Mouse (Mus musculus): ENCODE measurements around the gene Kcnn4.

The Kcnn4 gene

DNA sequence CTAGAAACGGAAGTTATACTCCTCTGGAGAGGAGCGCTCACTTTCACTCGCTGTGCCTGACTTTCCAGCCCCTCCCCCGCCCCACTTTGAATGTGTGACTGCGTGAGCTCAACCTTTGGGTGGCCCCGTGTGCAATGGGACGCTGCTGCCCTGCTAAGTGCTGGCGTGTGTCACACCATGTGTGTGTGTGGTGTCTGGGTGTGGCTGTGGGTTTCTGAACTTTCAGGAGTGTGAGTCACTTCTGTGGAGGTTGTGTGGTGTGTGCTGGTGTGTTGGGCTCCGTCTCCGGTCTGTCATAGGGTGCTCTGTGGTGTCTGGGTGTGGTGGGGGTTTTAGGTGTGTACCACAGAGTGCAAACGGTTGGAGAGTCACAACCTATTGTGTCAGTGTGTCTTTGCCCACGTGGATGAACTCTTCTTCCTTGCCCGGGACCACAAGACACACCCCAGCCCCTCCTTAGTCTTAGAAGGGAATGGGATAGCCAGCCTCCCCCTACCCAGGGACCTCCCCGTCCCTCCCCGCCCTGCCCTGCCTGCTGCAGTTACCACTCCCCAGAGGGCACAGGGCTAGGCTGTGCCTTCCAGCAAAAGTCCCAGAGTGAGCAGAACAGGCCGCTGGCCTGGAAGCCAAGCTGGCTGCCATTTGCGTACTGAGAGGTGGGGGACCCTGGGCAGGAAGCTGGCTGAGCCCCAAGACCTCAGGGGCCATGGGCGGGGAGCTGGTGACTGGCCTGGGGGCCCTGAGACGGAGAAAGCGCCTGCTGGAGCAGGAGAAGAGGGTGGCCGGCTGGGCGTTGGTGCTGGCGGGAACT, at the start of gene Kcnn4:
TSS of gene Kcnn4 (plus strand) at position 533 of the 811 bp plus-strand sequence.
- no peak for DNase-seq (ENCODE audit: low spot score in 2 of 2)

DNA sequence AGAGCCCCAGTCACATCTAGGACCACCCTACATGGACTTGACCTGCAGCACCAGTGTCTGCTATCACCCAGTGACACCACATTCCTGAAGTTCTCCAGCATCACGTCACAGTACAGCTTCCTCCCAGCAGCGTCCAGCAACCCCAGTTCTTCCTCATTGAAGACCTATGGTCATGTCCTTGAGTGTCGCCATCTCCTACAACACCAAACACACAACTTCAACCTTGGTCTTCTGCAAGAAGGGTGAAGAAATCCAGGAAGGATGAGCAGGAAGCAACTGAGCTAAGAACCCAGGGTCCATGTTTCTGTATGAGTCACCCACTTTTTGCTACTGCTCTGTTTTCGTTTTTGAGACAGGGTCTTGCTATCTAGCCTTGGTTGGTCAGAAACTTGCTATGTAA, 47.5 kb upstream of the Kcnn4 start:
- DNase-seq (ENCODE audit: low spot score in 2 of 2): no peak

DNA sequence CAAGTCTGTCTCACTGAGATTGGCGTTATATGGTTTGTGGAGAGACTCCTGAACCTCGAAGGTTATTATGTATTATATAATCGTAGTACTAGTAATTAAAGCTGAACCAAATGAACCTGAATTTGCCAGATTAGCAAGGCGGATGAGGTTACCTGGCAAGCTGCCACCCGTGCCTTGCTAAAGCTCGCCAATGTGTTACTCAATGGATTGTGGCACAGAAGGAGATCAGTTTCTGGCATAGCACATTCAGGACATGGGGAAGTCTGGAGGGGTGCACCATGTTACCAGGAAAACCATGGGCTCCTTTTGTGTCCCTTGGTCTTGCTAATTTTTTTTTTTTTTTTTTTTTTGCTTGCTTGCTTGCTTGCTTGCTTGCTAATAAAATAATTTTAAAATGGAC, 44.9 kb upstream of the Kcnn4 start:
- no peak for DNase-seq (ENCODE audit: low spot score in 2 of 2)

DNA sequence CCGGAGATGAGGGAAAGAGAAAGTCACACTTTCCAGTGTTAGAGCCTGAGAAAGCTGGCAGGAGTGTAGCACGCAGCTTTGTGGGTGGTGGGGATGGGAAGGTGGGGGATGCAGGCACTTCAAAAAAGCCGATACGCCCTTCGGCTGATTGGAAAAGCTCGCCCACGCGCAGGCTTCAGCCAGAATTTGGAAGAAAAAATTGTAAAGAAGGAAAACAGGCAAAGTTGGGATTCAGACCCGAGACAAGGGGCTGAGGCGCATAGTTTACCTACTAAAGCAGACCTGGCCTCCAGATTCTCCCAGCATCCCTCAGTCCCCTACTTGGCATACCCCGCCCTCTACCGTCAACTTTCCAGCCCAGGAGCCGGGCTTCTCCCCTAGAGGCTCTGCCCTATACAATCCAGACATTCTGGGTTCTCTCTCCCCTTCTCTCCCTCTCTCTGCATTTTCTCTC, 44.4 kb upstream of the Kcnn4 start:
- DNase-seq (ENCODE audit: low spot score in 2 of 2): no peak

DNA sequence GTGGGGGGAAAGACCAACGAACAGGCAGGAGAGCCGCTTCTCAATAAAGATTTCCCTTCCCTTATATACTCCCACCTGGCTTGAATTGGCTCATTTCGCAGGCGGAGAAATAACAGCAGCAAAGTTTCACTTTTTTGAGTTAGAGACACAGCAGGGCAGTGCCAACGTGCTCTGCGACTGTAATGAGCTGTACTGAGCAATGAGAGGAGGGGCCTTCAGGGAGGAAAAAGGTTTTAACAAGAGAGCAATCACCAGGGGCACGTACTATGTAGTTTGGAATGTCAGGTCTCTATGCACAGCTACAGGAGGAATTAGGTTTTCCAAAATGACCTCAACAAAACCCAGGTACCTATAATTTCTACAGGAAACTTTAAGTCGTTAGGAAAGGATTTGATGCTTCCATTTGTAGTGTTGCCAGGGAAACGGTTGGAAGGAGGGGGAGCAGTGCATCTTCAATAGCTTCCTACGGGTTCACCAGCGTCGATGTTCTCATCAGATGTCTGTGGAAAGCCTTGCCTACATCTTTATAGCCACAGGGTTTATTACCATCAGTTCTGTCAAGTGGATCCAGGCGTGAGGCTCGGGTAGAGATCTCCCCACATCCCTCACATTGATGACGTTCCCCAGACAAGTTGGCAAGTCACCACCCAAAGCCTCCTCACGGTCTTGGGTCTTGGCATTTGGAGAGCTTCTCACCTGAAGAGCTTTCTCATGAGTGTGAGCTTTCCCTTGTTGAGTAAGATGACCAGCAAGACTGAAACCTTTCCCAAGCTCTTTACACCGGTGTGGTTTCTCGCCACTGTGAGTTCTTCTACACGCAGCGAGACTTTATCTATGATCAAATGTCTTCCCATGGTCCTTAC, 43.6 kb upstream of the Kcnn4 start:
- DNase-seq (ENCODE audit: low spot score in 2 of 2): no peak

DNA sequence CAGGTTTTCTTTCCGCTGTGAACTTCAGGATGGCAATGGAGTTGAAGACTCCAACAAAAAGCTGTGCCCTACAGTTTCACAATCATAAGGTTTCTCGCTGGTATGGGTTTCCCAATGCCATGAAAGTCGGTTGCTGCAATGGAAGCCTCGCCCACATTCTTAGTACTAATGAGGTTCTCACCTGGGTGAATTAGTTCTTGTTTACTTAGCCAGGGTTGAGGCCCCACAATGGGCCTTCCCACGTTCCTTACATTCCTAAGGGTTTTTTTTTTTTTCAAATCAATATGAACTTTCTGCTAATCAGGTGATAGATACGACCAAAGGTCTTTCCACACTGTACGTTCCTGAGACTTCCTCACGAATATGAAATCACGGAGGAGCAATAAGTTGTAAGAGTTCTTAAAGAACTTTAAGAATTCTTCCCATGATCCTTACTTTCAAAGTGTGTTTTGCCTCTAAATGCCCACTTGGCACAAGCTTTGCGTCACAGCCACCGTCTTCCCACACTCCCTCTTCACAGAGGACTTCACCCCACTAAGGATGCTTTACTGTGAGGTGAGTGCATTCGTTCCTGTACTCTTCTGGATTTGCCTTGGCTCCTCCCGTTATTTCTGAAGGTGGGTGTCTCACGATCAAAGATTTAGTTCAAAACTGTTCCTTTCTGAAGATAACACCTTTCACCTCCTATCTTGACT, 42.6 kb upstream of the Kcnn4 start:
- DNase-seq (ENCODE audit: low spot score in 2 of 2): no peak

DNA sequence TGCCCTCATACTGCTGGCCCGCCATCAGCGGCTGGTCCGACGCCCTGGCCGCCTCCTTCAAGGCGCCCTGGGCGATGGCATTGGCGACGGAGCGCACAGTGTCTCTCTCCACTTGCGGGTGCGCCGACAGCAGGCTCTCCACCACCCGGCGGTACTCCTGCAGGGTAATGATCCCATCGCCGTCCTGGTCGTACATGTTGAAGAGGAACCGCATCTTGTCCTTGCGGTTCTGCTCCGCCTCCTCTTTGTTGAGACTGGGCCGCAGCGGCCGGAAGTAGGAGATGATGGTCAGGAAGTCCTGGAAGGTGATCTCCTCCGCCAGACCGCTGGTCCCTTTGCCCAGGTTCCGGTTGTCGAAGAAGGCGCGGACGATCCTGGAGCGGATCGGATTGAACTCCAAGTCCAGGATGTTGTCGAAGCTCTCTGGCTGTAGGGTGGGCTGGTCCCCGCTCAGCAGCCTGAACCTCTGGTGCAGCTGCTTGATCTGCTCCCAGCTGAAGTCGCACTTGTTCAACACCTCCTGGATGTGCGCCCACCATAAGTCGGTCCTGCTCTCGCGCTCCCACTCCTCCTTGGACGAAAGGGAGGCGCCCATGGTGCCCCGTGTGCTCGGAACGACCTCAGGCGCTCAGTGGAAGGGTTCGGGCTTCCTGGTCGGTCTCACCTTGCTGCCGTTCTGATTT, 36.6 kb upstream of the Kcnn4 start, which contains the start of gene Tescl:
TSS of gene Tescl (minus strand) at position 633 of the 683 bp plus-strand sequence.
- DNase-seq (ENCODE audit: low spot score in 2 of 2): no peak

DNA sequence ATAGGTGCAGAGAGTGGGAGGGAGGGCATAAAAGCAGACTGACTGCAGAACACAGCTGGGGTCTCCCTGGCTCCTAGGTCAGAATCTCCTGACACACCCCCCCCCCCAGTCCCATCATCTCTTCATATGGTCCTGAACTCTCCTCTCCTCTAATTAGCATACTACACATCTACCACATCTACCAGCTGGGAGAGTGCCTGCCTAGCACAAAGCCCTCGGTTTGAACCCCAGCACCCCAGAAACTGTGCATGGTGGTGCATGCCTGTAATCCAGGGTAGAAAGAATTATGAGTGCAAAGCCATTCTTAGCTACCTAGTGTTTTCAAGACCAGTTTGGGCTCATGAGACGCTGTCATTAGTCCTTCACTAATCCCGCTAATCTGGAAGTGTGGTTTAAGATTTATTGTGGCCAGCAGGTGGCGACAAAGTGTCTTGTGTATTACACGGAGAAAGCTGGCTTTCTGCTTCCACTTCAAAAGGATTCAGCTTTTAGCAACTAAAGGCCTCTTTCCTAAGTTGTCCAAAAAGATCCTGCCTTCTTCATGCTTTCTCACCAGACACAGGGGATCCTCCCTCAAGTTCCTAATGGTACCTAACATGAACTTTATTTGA, 34.3 kb upstream of the Kcnn4 start:
- DNase-seq (ENCODE audit: low spot score in 2 of 2): peak in 1 of 2 experiments; percentile 75

DNA sequence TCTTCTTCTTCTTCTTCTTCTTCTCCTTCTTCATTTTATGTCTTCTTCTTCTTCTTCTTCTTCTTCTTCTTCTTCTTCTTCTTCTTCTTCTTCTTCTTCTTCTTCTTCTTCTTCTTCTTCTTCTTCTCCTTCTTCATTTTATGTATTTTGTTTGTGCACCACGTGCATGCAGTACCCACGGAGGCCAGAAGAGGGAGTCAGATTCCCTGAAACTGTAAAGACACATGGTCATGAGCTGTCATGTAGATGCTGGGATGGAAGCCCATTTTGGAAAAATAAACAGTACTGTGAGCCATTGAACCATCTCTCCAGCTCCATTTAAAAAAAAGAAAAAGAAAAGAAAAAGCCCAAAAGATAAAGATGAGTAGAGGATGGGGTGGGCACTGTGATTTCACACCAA, 31.8 kb upstream of the Kcnn4 start:
- DNase-seq (ENCODE audit: low spot score in 2 of 2): no peak

DNA sequence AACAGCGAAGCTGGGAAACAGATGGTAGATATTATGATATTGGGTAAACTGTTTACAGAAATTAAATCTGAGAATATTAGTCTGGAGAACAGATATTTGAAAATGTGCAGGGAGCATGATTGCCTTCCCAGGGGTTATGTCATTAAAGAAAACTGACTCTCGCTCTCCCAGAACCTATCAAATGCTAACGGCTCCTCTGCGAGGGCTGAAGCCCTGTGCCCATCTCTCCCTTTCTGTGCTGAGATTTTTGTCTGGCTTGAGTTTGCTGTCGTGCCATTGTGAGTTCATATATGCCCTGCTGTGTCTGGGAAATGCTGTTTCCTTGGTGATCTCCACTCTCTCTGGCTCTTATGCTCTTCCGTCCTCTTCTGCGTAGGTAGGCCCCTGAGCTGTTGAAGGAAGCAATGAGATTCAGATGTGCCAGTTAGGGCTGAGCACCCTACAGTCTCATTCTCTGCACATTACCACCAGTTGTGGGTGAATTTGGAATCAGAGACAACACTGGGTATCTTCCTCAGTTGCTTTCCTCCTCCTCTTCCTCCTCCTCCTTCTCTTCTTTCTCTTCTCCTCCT, 26.3 kb upstream of the Kcnn4 start:
- DNase-seq (ENCODE audit: low spot score in 2 of 2): no peak

DNA sequence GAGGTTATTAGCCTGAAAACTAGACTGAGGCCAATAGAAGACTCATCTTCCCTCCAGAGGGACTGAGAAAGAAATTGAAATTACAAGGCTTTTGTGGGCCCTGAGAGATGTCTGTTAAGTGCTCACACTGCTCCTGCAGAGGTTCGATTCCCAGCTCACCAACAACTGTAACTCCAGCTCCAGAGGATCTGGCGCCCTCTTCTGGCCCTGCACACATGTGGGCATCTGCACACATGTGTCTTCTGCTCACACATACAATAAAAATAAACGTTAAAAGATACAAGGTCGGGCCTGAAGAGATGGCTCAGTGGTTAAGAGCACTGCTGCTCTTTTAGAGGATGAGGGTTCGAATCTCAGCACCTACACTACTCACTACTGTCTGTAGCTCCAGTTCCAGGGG, 23.6 kb upstream of the Kcnn4 start:
- DNase-seq (ENCODE audit: low spot score in 2 of 2): no peak

DNA sequence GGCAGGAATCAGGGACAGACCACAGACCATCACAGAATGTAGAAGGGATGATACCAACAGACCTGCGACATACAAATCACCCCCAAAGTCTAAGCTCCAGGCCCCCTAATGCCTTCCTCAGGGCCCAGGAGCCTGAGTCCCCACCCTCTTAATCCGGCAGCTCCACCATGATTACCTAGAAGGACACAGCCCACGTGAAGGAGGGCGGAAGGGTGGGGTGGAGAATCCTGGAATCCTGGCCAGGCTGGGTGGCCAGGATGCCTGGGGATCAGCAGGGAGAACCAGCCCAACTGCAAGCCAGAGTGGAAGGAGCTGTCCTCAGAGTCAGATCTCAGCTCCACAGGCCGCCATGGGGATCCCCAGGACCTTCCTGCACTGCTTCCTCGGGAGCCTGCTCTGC, 21.2 kb upstream of the Kcnn4 start, which contains the start of gene Lypd5:
TSS of gene Lypd5 (plus strand) at position 301 of the 400 bp plus-strand sequence.
- no peak for DNase-seq (ENCODE audit: low spot score in 2 of 2)

DNA sequence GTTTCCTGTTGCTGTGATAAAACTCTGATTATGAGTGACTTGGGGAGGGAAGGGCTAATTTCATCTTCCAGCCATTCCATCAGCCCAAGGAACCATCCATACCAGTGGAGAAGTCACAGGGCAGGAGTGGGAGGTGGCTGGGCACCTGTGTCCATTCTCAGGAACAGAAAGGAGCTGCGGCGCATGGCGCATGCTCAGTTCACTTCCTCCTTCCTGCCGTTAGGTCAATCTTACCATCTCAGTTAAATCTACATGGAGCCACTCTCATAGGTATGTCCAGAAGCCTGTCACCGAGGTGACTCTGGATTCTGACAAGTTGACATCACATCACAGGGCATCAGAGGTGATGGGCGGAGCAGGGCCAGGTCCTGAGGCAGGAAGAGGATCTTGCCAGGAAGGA, 14.4 kb upstream of the Kcnn4 start:
- no peak for DNase-seq (ENCODE audit: low spot score in 2 of 2)

DNA sequence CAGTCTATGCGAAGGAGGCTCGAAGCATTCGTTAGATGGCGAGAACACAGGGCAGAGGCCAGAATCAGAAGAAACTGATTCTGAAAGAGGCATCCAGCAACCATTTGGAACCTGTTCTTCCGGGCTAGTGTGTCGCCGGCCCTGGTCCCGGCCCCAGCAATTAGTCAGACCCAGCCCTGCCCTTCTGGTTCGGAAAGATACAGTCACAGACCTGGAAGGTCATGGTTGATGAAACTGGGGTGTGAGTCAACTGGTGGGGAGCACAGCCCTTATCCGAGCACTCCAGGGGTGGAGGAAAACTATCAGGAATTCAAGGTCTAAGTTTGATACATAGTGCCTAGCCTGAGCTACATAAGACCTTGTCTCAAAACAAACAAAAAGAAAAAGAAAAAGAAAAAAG, 14.0 kb upstream of the Kcnn4 start:
- no peak for DNase-seq (ENCODE audit: low spot score in 2 of 2)

DNA sequence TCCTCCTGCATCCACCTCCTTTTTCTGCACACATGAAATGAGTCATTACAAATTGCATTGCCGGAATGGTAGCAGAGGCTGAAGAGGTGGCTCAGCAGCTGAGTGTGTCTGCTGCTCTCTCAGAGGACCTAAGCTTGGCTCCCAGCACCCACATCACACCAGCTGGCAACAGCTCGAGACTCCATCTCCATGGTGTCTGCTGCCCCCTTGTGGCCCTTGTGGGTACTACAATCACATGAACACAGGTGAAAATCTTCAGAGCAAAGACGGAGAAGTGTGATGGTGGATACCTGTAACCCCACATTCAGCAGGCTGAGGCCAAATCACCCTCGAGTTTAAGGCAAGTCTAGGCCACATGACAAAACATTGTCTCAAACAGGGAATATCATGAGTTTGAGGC, 12.2 kb upstream of the Kcnn4 start:
- DNase-seq (ENCODE audit: low spot score in 2 of 2): no peak

DNA sequence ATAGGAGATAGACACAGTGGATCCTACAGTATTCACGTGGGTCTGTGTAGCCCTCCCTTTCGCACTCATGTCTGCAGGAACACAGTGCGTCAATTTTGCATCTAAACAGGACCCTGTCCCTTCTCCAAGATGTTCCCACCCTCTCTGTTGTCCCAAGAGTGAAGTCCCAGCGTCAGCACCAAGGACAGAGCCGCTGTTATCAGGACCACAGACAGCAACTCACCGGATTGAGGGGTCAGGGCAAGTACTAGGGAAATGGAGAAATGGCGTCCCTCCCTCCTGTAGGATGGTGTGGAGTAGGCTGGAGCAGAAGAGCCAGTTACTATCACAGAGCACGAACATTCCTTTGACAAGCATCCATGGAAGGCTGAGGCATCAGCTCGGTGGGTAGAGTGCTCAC, 10.8 kb upstream of the Kcnn4 start:
- DNase-seq (ENCODE audit: low spot score in 2 of 2): no peak

DNA sequence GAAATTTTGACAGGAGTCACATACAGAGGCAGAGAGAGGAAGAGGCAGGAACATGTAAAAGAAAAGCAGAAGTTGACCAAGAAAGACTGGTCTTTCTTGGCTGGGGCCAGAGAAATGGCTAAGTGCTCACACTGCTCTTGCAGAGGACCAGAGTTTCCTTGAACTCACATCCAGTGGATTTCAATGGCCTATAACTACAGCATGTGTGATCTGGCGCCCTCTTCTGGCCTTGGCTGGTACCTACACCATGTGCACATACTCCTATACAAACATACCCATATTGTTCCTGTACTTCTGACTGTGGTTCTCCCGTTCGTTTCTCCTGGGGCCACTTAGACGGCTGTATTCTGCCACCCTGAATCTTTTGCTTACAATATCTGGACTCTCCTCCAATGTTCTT, 9.1 kb upstream of the Kcnn4 start:
- no peak for DNase-seq (ENCODE audit: low spot score in 2 of 2)

DNA sequence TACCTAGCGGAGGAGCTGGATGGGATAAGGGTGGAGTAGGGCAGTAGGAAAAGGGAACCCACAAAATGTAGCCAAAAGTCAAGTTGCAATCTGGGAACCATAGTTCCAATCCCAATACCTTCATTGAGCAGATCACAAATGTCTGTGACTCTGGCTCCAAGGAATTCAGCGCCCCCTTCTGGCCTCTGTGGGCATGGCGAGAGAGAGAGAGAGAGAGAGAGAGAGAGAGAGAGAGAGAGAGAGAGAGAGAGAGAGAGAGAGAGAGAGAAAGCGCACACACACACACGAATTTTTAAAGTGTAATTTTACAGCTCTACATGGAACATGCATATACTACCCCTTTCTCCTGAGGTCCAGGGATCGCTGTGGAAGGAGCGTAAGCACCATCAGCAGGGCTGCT, 6.8 kb upstream of the Kcnn4 start:
- DNase-seq (ENCODE audit: low spot score in 2 of 2): no peak

DNA sequence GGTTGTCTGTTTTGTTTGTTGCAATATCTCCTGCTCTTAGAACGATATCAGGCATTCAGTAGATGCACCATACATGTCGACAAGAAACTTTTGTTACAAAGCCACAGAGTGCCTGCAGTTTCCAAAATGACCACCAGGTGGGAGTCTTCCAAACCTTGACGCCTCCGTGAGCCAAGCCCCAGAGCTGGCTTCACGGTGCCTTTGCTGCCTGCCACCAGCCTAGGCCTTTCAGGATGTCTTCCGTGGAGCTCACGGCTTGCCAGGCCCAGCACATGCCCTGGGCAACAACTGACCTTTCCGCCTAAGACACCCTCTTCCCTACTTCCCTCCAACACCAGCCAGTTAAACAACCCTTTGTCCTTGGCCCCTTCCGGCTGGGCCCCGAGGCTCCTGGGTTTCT, 5.2 kb upstream of the Kcnn4 start:
- peak; percentile 64 to 86 for DNase-seq (ENCODE audit: low spot score in 2 of 2)

DNA sequence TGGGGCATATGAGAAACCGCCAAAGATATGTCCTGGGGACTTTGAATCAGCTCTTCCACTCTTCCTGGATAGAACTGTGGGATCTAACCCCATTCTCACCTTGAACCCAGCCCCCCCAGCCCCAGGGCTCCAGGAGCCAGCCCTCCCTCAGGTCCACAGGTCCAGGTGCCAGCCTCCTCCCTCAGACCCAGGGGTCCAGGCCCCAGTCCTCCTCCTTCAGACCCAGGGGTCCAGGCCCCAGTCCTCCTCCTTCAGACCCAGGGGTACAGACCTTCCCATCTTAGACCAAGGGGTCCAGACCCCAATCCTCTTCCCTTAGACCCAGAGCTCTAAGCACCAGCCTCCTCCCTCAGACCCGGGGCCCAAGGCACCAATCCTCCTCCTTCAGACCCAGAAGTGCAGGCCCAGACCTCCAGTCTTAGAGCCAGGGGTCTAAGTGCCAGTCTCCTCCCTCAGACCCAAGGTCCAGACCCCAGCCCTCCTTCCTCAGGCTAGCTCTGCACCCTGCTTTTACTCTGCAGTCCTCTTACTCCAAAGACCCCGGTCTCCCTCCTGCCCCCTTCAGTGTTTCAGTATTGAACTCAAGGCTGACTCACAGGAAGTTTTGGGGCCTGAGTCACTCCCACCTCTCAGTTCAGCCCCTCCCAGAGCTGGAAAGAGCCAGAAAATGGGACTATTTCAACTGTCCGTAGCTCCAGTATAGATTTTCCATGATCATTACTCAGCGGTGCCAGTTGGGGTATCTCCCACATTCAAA, 4.6 kb upstream of the Kcnn4 start:
- DNase-seq (ENCODE audit: low spot score in 2 of 2): no peak
